Mouse (Mus musculus): Measurements from ENCODE around the gene Klf1. TPM values are rescaled to one million over a fixed set of nuclear protein-coding genes. Genes with fewer than 3 reads are reported as not detected.

Gene Klf1
- polyA plus RNA-seq, 1 experiment from 2014 or later, result 2.3 TPM

- 80% methylated on average over 3 of the region's 3 CpGs for whole genome bisulfite sequencing
- no peak for ATAC-seq (ENCODE audit: insufficient number of reproducible peaks, insufficient read depth, low FRiP score, low read depth)
- Histone ChIP-seq H3K27ac (ENCODE audit: low read length) (no peak overlapping the region), H3K9me3 (ENCODE audit: control insufficient read depth, low read depth, low read length) (no peaks in the 10 kb centered on the region), H3K4me1 (ENCODE audit: control insufficient read depth, insufficient read depth, low read length) (peaks cover 6% of the 10 kb centered on the region; the same call in 1 of the 2 replicates), H3K4me2 (replicated peaks; ENCODE audit: low read depth, low read length) (no peak overlapping the region), H3K4me3 (ENCODE audit: low read depth, low read length) (no peak overlapping the region), H3K9ac (replicated peaks; ENCODE audit: low read depth, low read length) (no peak overlapping the region), H3K27me3 (ENCODE audit: control insufficient read depth, insufficient read depth, low read length) (no peaks in the 10 kb centered on the region), H3K36me3 (ENCODE audit: control insufficient read depth, insufficient read depth, low read length) (no peaks in the 10 kb centered on the region)
Observed at GRCm38 (mm10) chr8:84877297-84878035, 24.3 kb upstream of the Klf1 start.

- no peaks in the 10 kb centered on the region for H3K9me3 ChIP-seq (ENCODE audit: control insufficient read depth, low read depth, low read length)
- no peak overlapping the region for H3K4me3 ChIP-seq (ENCODE audit: low read depth, low read length)
- 61% methylated on average over 1 of the region's 1 CpGs for WGBS
- no peak overlapping the region for H3K27ac ChIP-seq (ENCODE audit: low read length)
- H3K4me1 ChIP-seq (ENCODE audit: control insufficient read depth, insufficient read depth, low read length), result no peaks in the 10 kb centered on the region
- no peak overlapping the region for H3K9ac ChIP-seq (replicated peaks; ENCODE audit: low read depth, low read length)
- H3K36me3 ChIP-seq (ENCODE audit: control insufficient read depth, insufficient read depth, low read length), result no peaks in the 10 kb centered on the region
- no peak overlapping the region for H3K4me2 ChIP-seq (replicated peaks; ENCODE audit: low read depth, low read length)
- H3K27me3 ChIP-seq (ENCODE audit: control insufficient read depth, insufficient read depth, low read length), result no peaks in the 10 kb centered on the region
- no peak for ATAC-seq (ENCODE audit: insufficient number of reproducible peaks, insufficient read depth, low FRiP score, low read depth)
Observed at GRCm38 (mm10) chr8:84878915-84879314, 22.8 kb upstream of the Klf1 start.

- H3K4me3 ChIP-seq (ENCODE audit: low read depth, low read length), result no peak overlapping the region
- peaks cover 16% of the 10 kb centered on the region for H3K36me3 ChIP-seq (ENCODE audit: control insufficient read depth, insufficient read depth, low read length)
- no peaks in the 10 kb centered on the region for H3K4me1 ChIP-seq (ENCODE audit: control insufficient read depth, insufficient read depth, low read length)
- ATAC-seq (ENCODE audit: insufficient number of reproducible peaks, insufficient read depth, low FRiP score, low read depth), result no peak
- H3K4me2 ChIP-seq (replicated peaks; ENCODE audit: low read depth, low read length), result no peak overlapping the region
- no peak overlapping the region for H3K9ac ChIP-seq (replicated peaks; ENCODE audit: low read depth, low read length)
- H3K9me3 ChIP-seq (ENCODE audit: control insufficient read depth, low read depth, low read length), result no peaks in the 10 kb centered on the region
- 91% methylated on average over 4 of the region's 4 CpGs for WGBS
- no peaks in the 10 kb centered on the region for H3K27me3 ChIP-seq (ENCODE audit: control insufficient read depth, insufficient read depth, low read length)
- H3K27ac ChIP-seq (ENCODE audit: low read length), result no peak overlapping the region
Observed at GRCm38 (mm10) chr8:84884728-84885127, 17.0 kb upstream of the Klf1 start.

- H3K4me1 ChIP-seq (ENCODE audit: control insufficient read depth, insufficient read depth, low read length), result no peaks in the 10 kb centered on the region; the same call in 1 of the 2 replicates
- H3K9me3 ChIP-seq (ENCODE audit: control insufficient read depth, low read depth, low read length), result no peaks in the 10 kb centered on the region
- WGBS, result 84% methylated on average over 3 of the region's 3 CpGs
- no peak overlapping the region for H3K9ac ChIP-seq (replicated peaks; ENCODE audit: low read depth, low read length)
- H3K36me3 ChIP-seq (ENCODE audit: control insufficient read depth, insufficient read depth, low read length), result peaks cover 20% of the 10 kb centered on the region
- no peak overlapping the region for H3K4me3 ChIP-seq (ENCODE audit: low read depth, low read length)
- no peak overlapping the region for H3K27ac ChIP-seq (ENCODE audit: low read length)
- H3K4me2 ChIP-seq (replicated peaks; ENCODE audit: low read depth, low read length), result no peak overlapping the region
- no peak for ATAC-seq (ENCODE audit: insufficient number of reproducible peaks, insufficient read depth, low FRiP score, low read depth)
- no peaks in the 10 kb centered on the region for H3K27me3 ChIP-seq (ENCODE audit: control insufficient read depth, insufficient read depth, low read length)
Observed at GRCm38 (mm10) chr8:84888280-84888679, 13.4 kb upstream of the Klf1 start.

GRCm38 (mm10) chr8:84889141-84889540 is 12.6 kb upstream of the Klf1 start:
- WGBS, result 97% methylated on average over 1 of the region's 1 CpGs

GRCm38 (mm10) chr8:84892993-84893708 is 8.6 kb upstream of the Klf1 start:
- H3K27me3 ChIP-seq (ENCODE audit: control insufficient read depth, insufficient read depth, low read length), result no peaks in the 10 kb centered on the region
- H3K4me1 ChIP-seq (ENCODE audit: control insufficient read depth, insufficient read depth, low read length), result peaks cover 6% of the 10 kb centered on the region; the same call in 1 of the 2 replicates
- H3K9me3 ChIP-seq (ENCODE audit: control insufficient read depth, low read depth, low read length), result no peaks in the 10 kb centered on the region
- 0 out of 2 replicates have a peak, but pooled peaks have one; percentile 38 for ATAC-seq (ENCODE audit: insufficient number of reproducible peaks, insufficient read depth, low FRiP score, low read depth)
- peak overlapping the region; percentile 76 for H3K4me2 ChIP-seq (replicated peaks; ENCODE audit: low read depth, low read length)
- H3K9ac ChIP-seq (replicated peaks; ENCODE audit: low read depth, low read length), result peak overlapping the region; percentile 47
- peaks cover 7% of the 10 kb centered on the region; the same call in 1 of the 2 replicates for H3K36me3 ChIP-seq (ENCODE audit: control insufficient read depth, insufficient read depth, low read length)
- 8% methylated on average over 31 of the region's 31 CpGs for WGBS
- H3K4me3 ChIP-seq (ENCODE audit: low read depth, low read length), result peak overlapping the region; percentile 54
- H3K27ac ChIP-seq (ENCODE audit: low read length), result 0 out of 2 replicates have a peak overlapping the region, but pooled peaks have one; percentile 2

More at GRCm38 (mm10) chr8:84889141-84889540, 12.6 kb upstream of the Klf1 start:
- H3K27me3 ChIP-seq (ENCODE audit: control insufficient read depth, insufficient read depth, low read length), result no peaks in the 10 kb centered on the region
- no peaks in the 10 kb centered on the region for H3K9me3 ChIP-seq (ENCODE audit: control insufficient read depth, low read depth, low read length)
- ATAC-seq (ENCODE audit: insufficient number of reproducible peaks, insufficient read depth, low FRiP score, low read depth), result no peak
- H3K4me2 ChIP-seq (replicated peaks; ENCODE audit: low read depth, low read length), result no peak overlapping the region
- H3K4me3 ChIP-seq (ENCODE audit: low read depth, low read length), result no peak overlapping the region
- H3K4me1 ChIP-seq (ENCODE audit: control insufficient read depth, insufficient read depth, low read length), result peaks cover 1% of the 10 kb centered on the region; the same call in 1 of the 2 replicates
- no peak overlapping the region for H3K9ac ChIP-seq (replicated peaks; ENCODE audit: low read depth, low read length)
- H3K36me3 ChIP-seq (ENCODE audit: control insufficient read depth, insufficient read depth, low read length), result peaks cover 20% of the 10 kb centered on the region
- H3K27ac ChIP-seq (ENCODE audit: low read length), result no peak overlapping the region

GRCm38 (mm10) chr8:84893709-84894134 is 8.0 kb upstream of the Klf1 start, which contains the start of gene Gcdh:
Gcdh (minus strand) TSS chr8:84893921.
- Histone ChIP-seq H3K36me3 (ENCODE audit: control insufficient read depth, insufficient read depth, low read length) (0 out of 2 replicates have a peak, but pooled peaks cover 4% of the 10 kb centered on the region), H3K9me3 (ENCODE audit: control insufficient read depth, low read depth, low read length) (no peaks in the 10 kb centered on the region), H3K4me2 (replicated peaks; ENCODE audit: low read depth, low read length) (peak within 1 kb of the TSS; percentile 76), H3K27ac (ENCODE audit: low read length) (0 out of 2 replicates have a peak within 1 kb of the TSS, but pooled peaks have one; percentile 2), H3K9ac (replicated peaks; ENCODE audit: low read depth, low read length) (peak within 1 kb of the TSS; percentile 47), H3K4me3 (ENCODE audit: low read depth, low read length) (peak within 1 kb of the TSS; percentile 54), H3K27me3 (ENCODE audit: control insufficient read depth, insufficient read depth, low read length) (no peaks in the 10 kb centered on the region), H3K4me1 (ENCODE audit: control insufficient read depth, insufficient read depth, low read length) (peaks cover 6% of the 10 kb centered on the region; the same call in 1 of the 2 replicates)
- WGBS, result 1% methylated on average over 11 of the region's 11 CpGs
- ATAC-seq (ENCODE audit: insufficient number of reproducible peaks, insufficient read depth, low FRiP score, low read depth), result peak; percentile 97

GRCm38 (mm10) chr8:84895963-84896362 is 5.8 kb upstream of the Klf1 start:
- WGBS, result 84% methylated on average over 5 of the region's 5 CpGs

More at GRCm38 (mm10) chr8:84895963-84896362, 5.8 kb upstream of the Klf1 start:
- no peaks in the 10 kb centered on the region for H3K27me3 ChIP-seq (ENCODE audit: control insufficient read depth, insufficient read depth, low read length)
- H3K27ac ChIP-seq (ENCODE audit: low read length), result no peak overlapping the region
- peaks cover 6% of the 10 kb centered on the region; the same call in 1 of the 2 replicates for H3K4me1 ChIP-seq (ENCODE audit: control insufficient read depth, insufficient read depth, low read length)
- no peaks in the 10 kb centered on the region for H3K36me3 ChIP-seq (ENCODE audit: control insufficient read depth, insufficient read depth, low read length)
- H3K9ac ChIP-seq (replicated peaks; ENCODE audit: low read depth, low read length), result no peak overlapping the region
- H3K9me3 ChIP-seq (ENCODE audit: control insufficient read depth, low read depth, low read length), result no peaks in the 10 kb centered on the region
- no peak for ATAC-seq (ENCODE audit: insufficient number of reproducible peaks, insufficient read depth, low FRiP score, low read depth)
- no peak overlapping the region for H3K4me2 ChIP-seq (replicated peaks; ENCODE audit: low read depth, low read length)
- no peak overlapping the region for H3K4me3 ChIP-seq (ENCODE audit: low read depth, low read length)

Data from stomach, embryonic 14.5 days (tissue).